Mouse (Mus musculus) forebrain, embryonic 16.5 days (tissue): ENCODE results near the gene Rab20. TPM values are rescaled to one million over a fixed set of nuclear protein-coding genes. Genes with fewer than 3 reads are reported as not detected.

ENCODE experiments used
- ATAC-seq: fragments of 200-750 bp; cut with Nextera tagmentation; 2 replicates; pipeline ENCODE4 v1.8.0; 2017; ENCODE audit warnings: mild to moderate bottlenecking, moderate library complexity
- H3K27ac ChIP-seq: fragments of 300-500 bp; sonication (generic); 2 replicates; pipeline ENCODE4 v1.5.1; 2014; ENCODE audit warnings: low read length, control low read depth
- H3K27me3 ChIP-seq: fragments of 300-500 bp; sonication (generic); replicated peaks from 2 replicates; pipeline ENCODE4 v1.6.1; 2014; ENCODE audit warnings: low read length; ENCODE audit not compliant: control insufficient read depth, insufficient read depth
- H3K36me3 ChIP-seq: fragments of 300-500 bp; sonication (generic); 2 replicates; pipeline ENCODE4 v1.6.1; 2014; ENCODE audit not compliant: control insufficient read depth, insufficient read depth
- H3K4me1 ChIP-seq: fragments of 300-500 bp; sonication (generic); replicated peaks from 2 replicates; pipeline ENCODE4 v1.6.1; 2014; ENCODE audit warnings: low read length; ENCODE audit not compliant: control insufficient read depth, insufficient read depth
- H3K4me2 ChIP-seq: fragments of 300-500 bp; sonication (generic); 2 replicates; pipeline ENCODE4 v1.6.1; 2014; ENCODE audit warnings: mild to moderate bottlenecking, low read length, control low read depth
- H3K4me3 ChIP-seq: fragments of 300-500 bp; sonication (generic); replicated peaks from 2 replicates; pipeline ENCODE4 v1.5.1; 2014; ENCODE audit warnings: mild to moderate bottlenecking, low read length, control low read depth
- H3K9ac ChIP-seq: fragments of 300-500 bp; sonication (generic); replicated peaks from 2 replicates; pipeline ENCODE4 v1.6.1; 2014; ENCODE audit warnings: low read depth, low read length, control low read depth
- H3K9me3 ChIP-seq: fragments of 300-500 bp; sonication (generic); 2 replicates; pipeline ENCODE4 v1.6.1; 2016; ENCODE audit warnings: low read length; ENCODE audit not compliant: control insufficient read depth
- WGBS: fragments of 180-500 bp; shearing (Covaris S2); extraction: QIAGEN DNeasy Blood & Tissue Kit; methylation state at CpG from one replicate; pipeline ENCODE4 v1.1.7; 2014; 5-methylcytosine and 5-hydroxymethylcytosine counted together
- polyA plus RNA-seq: library from polyadenylated mRNA; unstranded; fragments of >200 nt; fragmentation: Nextera tagmentation; extraction: Ambion mirVana; gene quantifications from 2 replicates; pipeline ENCODE4 v1.2.1, GENCODE M21; 2015

Gene Rab20
- polyA plus RNA-seq, 1 experiment from 2014 or later = 0.77 TPM

- 39% methylated on average over 3 of the region's 3 CpGs for WGBS
Observed at GRCm38 (mm10) chr8:11452559-11452958, 26.0 kb downstream of the Rab20 start.

GRCm38 (mm10) chr8:11452152-11452551 is 26.4 kb downstream of the Rab20 start:
- no peak overlapping the region for H3K9ac ChIP-seq
- ATAC-seq = no peak
- H3K36me3 ChIP-seq = no peaks in the 10 kb centered on the region
- no peaks in the 10 kb centered on the region for H3K4me1 ChIP-seq
- no peaks in the 10 kb centered on the region for H3K9me3 ChIP-seq
- WGBS = 97% methylated on average over 1 of the region's 1 CpGs
- H3K27ac ChIP-seq = no peak overlapping the region
- no peak overlapping the region for H3K4me3 ChIP-seq
- no peaks in the 10 kb centered on the region for H3K27me3 ChIP-seq
- H3K4me2 ChIP-seq = no peak overlapping the region

More at GRCm38 (mm10) chr8:11452559-11452958, 26.0 kb downstream of the Rab20 start:
- Histone ChIP-seq H3K27me3 (no peaks in the 10 kb centered on the region), H3K36me3 (no peaks in the 10 kb centered on the region), H3K4me3 (no peak overlapping the region), H3K27ac (no peak overlapping the region), H3K4me2 (no peak overlapping the region), H3K9me3 (no peaks in the 10 kb centered on the region), H3K4me1 (no peaks in the 10 kb centered on the region), H3K9ac (no peak overlapping the region)
- no peak for ATAC-seq

- Histone ChIP-seq H3K4me1 (no peaks in the 10 kb centered on the region), H3K27me3 (no peaks in the 10 kb centered on the region), H3K36me3 (no peaks in the 10 kb centered on the region), H3K27ac (no peak overlapping the region), H3K9ac (no peak overlapping the region), H3K9me3 (no peaks in the 10 kb centered on the region), H3K4me2 (no peak overlapping the region), H3K4me3 (no peak overlapping the region)
- no peak for ATAC-seq
- 44% methylated on average over 8 of the region's 8 CpGs for WGBS
Observed at GRCm38 (mm10) chr8:11450184-11451113, 28.1 kb downstream of the Rab20 start.

- Histone ChIP-seq H3K9ac (no peak overlapping the region), H3K4me1 (no peaks in the 10 kb centered on the region), H3K4me3 (no peak overlapping the region), H3K27ac (no peak overlapping the region), H3K4me2 (no peak overlapping the region), H3K27me3 (no peaks in the 10 kb centered on the region), H3K9me3 (no peaks in the 10 kb centered on the region), H3K36me3 (no peaks in the 10 kb centered on the region)
- 92% methylated on average over 23 of the region's 23 CpGs for WGBS
- ATAC-seq = no peak
Observed at GRCm38 (mm10) chr8:11447910-11448570, 30.5 kb downstream of the Rab20 start.

- no peak overlapping the region for H3K4me3 ChIP-seq
- ATAC-seq = no peak
- no peaks in the 10 kb centered on the region for H3K27me3 ChIP-seq
- no peak overlapping the region for H3K4me2 ChIP-seq
- H3K36me3 ChIP-seq = no peaks in the 10 kb centered on the region
- 94% methylated on average over 13 of the region's 13 CpGs for WGBS
- no peak overlapping the region for H3K9ac ChIP-seq
- H3K9me3 ChIP-seq = no peaks in the 10 kb centered on the region
- H3K27ac ChIP-seq = no peak overlapping the region
- H3K4me1 ChIP-seq = no peaks in the 10 kb centered on the region
Observed at GRCm38 (mm10) chr8:11445790-11446189, 32.7 kb downstream of the Rab20 start.

GRCm38 (mm10) chr8:11444216-11444615 is 34.3 kb downstream of the Rab20 start:
- WGBS = 86% methylated on average over 7 of the region's 7 CpGs

GRCm38 (mm10) chr8:11443611-11444010 is 34.9 kb downstream of the Rab20 start:
- no peak for ATAC-seq
- Histone ChIP-seq H3K4me1 (no peaks in the 10 kb centered on the region), H3K27ac (no peak overlapping the region), H3K9ac (no peak overlapping the region), H3K4me3 (no peak overlapping the region), H3K27me3 (no peaks in the 10 kb centered on the region), H3K9me3 (no peaks in the 10 kb centered on the region), H3K4me2 (no peak overlapping the region), H3K36me3 (no peaks in the 10 kb centered on the region)
- WGBS = 86% methylated on average over 9 of the region's 9 CpGs

More at GRCm38 (mm10) chr8:11444216-11444615, 34.3 kb downstream of the Rab20 start:
- H3K9me3 ChIP-seq = no peaks in the 10 kb centered on the region
- no peak overlapping the region for H3K4me3 ChIP-seq
- H3K27ac ChIP-seq = no peak overlapping the region
- H3K27me3 ChIP-seq = no peaks in the 10 kb centered on the region
- no peaks in the 10 kb centered on the region for H3K4me1 ChIP-seq
- H3K36me3 ChIP-seq = no peaks in the 10 kb centered on the region
- no peak for ATAC-seq
- H3K9ac ChIP-seq = no peak overlapping the region
- no peak overlapping the region for H3K4me2 ChIP-seq

- WGBS = 91% methylated on average over 6 of the region's 6 CpGs
- Histone ChIP-seq H3K27ac (no peak overlapping the region), H3K4me1 (no peaks in the 10 kb centered on the region), H3K4me3 (no peak overlapping the region), H3K9me3 (no peaks in the 10 kb centered on the region), H3K36me3 (no peaks in the 10 kb centered on the region), H3K4me2 (no peak overlapping the region), H3K9ac (no peak overlapping the region), H3K27me3 (no peaks in the 10 kb centered on the region)
- no peak for ATAC-seq
Observed at GRCm38 (mm10) chr8:11441291-11441690, 37.2 kb downstream of the Rab20 start.

- no peaks in the 10 kb centered on the region for H3K27me3 ChIP-seq
- H3K9me3 ChIP-seq = no peaks in the 10 kb centered on the region
- no peak overlapping the region for H3K4me2 ChIP-seq
- H3K36me3 ChIP-seq = no peaks in the 10 kb centered on the region
- no peak overlapping the region for H3K27ac ChIP-seq
- no peak overlapping the region for H3K9ac ChIP-seq
- no peak for ATAC-seq
- 50% methylated on average over 12 of the region's 12 CpGs for WGBS
- no peak overlapping the region for H3K4me3 ChIP-seq
- H3K4me1 ChIP-seq = no peaks in the 10 kb centered on the region
Observed at GRCm38 (mm10) chr8:11437862-11438261, 40.6 kb downstream of the Rab20 start.
